Mouse (Mus musculus) heart, postnatal 14 days (tissue): ENCODE results near the gene Dusp18. TPM values are rescaled to one million over a fixed set of nuclear protein-coding genes. Genes with fewer than 3 reads are reported as not detected.
A peak's percentile ranks its signal among the peaks of the same experiment; 100 is the strongest.
"Not testable (repeated sequence)": the region's sequence is repeated elsewhere in the genome, so short reads cannot be mapped to it uniquely, and the experiment has no call there.

Experiments used
- DNase-seq, 2 experiments: peaks; one replicate each; pipeline ENCODE4 v3.0.0; 2021 to 2022
- intact Hi-C: fragments of 180-260 bp; cut with DNase I; formaldehyde crosslinking; loops from one replicate; pipeline ENCODE4 v1.15.1; 2025
- total RNA-seq, 2 experiments: library from RNA; stranded (reverse); gene quantifications; 2 replicates each; pipeline ENCODE4 v1.2.3; 2021

The Dusp18 gene
- total RNA-seq, 2 experiments from 2014 or later: 38.2 to 44.4 TPM

DNA sequence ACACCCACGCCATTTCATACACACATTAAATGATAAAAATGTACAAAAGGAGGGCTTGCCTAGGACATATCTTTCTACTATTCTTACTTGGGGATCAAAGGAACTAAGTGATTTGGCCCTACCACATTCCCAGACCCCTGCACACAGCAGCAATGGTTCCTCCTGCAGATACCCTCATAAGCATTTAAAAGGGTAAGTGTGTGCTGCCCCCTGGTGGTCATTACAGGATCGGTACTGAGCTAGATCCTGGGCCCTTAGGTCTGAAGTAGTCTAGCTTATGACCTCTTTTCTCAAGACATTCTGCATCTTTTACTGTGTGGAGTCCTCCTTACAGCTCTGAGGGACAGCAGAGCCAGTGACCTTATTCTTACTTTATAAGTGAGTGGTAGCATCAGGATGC, 15.2 kb upstream of the Dusp18 start:
- intact Hi-C loops: loop anchor here (1.0 to 5.0 kb wide), 3 partner anchors 35 to 168 kb away; partner anchors contain the start of gene Slc35e4
- peak; percentile 63 to 80 for DNase-seq

GRCm38 (mm10) chr11:3883711-3884110, 11.3 kb upstream of the Dusp18 start:
- DNase-seq: no peak
- intact Hi-C loops: no loop called here

DNA sequence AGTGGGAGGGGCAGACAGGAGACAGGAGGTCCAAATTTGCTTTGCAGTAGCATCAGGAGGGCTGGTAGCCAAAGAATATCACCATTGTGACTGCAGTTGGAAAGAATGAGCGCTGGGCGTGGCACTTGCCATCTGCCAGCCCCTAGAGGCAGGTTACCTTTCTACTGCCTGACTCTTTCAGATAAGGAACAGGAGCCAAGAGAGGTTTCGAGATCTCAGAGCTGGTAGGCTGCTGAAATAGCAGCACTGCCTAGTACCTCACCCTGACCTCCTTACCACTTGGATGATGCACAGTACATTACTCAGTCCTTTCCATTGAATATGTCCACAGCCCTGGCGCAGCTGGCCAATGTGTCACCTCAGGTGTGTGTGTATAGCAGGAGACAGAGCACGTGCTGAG, 7.7 kb upstream of the Dusp18 start:
- intact Hi-C loops: no loop called here
- DNase-seq: no peak

GRCm38 (mm10) chr11:3893970-3894369, 1.1 kb upstream of the Dusp18 start:
- no peak for DNase-seq
- intact Hi-C loops: no loop called here

DNA sequence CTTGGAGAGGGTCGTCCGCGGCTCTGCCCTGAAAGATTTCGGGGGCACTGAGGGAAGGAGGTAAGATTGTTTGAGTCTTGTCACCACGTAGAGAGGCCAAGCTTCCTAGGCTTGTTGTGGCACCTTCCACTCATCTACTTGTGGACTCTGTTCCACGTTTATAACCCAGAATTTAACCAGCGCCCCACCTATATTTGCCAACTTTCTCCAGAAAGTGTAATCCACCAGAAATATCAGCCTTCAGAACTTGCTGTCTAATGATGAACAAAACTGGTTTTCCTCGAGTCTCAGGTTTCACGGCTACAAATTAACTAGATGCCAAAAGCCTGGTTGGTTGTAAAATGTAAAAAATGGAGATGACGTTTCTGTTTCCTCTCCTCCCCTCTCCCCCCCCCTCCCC, 418 bp downstream of the Dusp18 start:
- intact Hi-C loops: no loop called here
- DNase-seq: no peak

GRCm38 (mm10) chr11:3895933-3896332, 893 bp downstream of the Dusp18 start:
- DNase-seq: no peak
- intact Hi-C loops: no loop called here

DNA sequence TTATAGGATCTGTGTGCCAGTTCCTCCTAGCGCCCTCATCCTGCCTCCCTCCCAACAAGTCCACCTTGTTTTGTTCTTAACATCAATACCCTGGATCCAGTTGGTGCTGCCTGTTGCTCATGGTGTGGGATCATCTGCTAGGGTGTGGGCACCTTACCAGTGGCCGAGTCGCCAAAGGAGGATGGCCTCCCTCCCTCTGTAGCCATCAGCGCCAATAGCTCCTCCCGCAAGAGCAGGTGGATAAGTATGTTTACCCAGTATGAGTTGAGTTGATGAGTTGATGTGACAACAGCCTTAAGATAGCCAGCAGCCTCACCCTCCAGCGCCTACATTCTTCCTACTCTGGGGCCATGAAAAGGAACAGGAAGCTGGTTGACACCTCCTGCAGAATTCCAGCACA, 5.3 kb downstream of the Dusp18 start:
- DNase-seq: no peak
- intact Hi-C loops: no loop called here

DNA sequence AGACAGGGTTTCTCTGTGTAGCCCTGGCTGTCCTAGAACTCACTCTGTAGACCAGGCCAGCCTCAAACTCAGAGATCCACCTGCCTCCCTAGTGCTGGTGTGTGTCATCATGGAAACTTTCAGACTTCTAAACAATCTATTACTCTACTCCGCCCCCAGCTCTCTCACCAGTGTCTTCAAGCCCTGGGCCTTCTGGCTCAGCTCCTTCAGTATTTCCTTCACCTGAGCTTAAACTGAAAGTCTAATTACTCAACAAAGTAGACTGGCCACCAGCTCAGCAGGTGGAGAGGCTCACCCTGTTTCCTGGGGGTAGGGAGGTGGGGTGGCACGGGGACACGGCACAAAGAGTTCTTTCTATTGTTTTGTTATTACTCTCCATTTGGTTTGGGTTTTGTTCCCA, 7.5 kb downstream of the Dusp18 start:
- intact Hi-C loops: no loop called here
- DNase-seq: no peak

DNA sequence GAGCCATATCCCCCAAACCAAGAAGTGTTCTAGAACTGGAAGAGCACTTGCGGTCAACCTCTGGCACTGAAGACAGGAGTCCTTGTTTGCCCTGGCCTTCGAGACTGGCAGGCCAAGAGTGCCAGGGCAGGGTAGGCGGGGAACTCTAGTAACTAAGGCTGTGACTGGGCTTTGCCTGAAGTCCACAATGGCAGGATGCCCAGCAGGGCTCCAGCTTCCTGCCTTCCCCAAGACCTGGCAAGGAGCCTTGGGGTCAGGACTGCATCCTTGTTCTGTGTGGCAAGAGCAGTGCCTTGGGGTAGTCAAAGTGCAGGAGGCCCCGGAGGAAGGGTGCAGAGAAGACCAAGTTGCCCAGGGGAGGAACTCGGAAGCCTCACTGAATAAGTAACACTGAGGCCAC, 8.0 kb downstream of the Dusp18 start:
- intact Hi-C loops: no loop called here
- peak; percentile 73 to 79 for DNase-seq

GRCm38 (mm10) chr11:3904673-3905072, 9.6 kb downstream of the Dusp18 start:
- no peak for DNase-seq
- intact Hi-C loops: no loop called here

DNA sequence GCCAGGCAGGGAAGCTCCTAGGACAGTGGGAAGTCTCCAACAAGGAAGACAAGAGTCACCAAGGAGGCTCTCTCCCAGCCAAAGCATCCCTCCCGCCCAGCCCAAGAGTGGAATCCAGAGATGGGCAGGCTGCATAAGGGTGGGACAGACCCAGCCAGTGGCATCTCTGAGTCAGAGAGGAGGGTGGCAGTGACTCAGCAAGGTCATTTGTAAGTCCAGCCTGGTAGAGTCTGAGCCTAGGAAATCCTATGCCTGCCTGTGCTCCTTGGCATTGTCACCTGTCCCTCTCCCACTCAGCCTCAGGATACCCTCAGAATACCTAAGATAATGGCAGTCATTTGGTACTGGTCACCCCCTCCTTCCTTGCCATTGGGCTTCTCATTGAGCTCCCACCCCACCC, 10.4 kb downstream of the Dusp18 start:
- DNase-seq: no peak
- intact Hi-C loops: no loop called here

DNA sequence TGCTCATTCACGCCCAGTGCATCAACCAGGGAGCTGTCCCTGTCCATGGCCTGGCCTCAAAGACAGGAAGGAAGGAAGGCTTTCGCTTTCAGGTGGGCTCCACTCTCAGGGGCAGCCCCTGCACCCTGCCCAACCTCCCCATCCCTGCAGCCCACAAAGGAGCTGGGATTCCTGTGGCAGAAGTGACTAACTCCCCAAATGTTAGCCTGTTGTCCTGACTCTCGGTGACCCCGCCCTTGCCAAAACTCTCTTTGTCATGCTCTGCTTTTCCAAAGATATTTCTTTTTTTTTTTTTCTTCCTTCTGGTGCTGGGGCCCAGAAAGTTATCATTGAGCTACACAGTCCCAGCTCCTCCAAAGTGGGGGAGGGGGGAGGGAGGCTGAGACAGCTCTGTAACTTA, 14.2 kb downstream of the Dusp18 start:
- no peak for DNase-seq
- intact Hi-C loops: no loop called here

DNA sequence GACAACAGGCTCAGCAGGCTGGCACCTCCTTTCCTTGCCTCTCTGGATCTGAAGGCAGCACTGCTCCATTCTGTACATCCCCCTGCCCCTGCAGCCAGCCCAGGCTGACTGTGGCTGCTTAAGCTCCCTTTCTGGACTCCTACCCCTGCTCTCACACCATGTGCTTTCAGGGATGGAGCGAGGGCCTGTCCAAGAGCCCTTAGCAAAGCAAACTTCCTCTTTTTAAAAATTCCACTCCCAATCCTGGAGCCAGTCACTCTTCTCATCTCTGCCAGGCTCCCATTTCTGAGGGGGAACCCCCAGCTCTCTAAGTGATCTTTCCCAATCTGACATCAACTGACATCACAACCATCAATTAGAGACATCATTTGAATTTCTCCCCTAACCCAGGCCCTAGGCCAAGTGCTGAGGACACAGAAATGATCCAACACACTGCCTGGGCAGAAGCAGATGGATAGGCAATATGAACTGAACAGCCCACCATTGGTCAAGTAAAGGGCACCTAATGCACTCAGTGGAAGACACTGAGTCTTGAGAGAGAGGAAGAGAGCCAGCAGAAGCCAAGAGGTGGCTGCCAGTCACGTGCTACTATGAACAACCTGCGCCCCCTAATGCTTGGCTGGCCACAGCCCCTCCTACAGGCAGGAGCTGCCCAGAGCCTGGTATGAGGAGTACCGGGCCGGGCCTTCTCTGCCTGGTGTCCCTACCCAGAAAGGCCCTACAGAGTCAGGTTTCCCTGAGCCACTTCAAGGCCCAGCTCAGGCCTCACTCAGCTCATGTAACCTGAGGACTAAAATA, 15.7 kb downstream of the Dusp18 start:
- no peak for DNase-seq
- intact Hi-C loops: no loop called here

DNA sequence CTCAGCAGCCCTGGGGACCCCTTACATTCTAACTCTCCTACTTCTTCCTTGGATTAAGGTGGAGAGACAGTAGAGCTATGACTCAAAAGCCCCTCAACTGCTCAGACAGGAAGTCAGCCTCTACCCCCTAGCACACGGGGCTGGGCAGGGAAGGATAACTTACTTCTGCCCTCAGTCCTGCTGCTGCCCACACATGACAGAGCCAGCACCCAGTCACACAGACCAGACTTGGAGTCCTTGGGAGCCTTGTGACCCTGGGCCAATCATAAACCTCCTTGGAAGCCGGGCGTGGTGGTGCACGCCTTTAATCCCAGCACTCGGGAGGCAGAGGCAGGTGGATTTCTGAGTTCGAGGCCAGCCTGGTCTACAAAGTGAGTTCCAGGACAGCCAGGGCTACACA, 16.4 kb downstream of the Dusp18 start:
- DNase-seq, intact Hi-C loops: not testable (repeated sequence)

DNA sequence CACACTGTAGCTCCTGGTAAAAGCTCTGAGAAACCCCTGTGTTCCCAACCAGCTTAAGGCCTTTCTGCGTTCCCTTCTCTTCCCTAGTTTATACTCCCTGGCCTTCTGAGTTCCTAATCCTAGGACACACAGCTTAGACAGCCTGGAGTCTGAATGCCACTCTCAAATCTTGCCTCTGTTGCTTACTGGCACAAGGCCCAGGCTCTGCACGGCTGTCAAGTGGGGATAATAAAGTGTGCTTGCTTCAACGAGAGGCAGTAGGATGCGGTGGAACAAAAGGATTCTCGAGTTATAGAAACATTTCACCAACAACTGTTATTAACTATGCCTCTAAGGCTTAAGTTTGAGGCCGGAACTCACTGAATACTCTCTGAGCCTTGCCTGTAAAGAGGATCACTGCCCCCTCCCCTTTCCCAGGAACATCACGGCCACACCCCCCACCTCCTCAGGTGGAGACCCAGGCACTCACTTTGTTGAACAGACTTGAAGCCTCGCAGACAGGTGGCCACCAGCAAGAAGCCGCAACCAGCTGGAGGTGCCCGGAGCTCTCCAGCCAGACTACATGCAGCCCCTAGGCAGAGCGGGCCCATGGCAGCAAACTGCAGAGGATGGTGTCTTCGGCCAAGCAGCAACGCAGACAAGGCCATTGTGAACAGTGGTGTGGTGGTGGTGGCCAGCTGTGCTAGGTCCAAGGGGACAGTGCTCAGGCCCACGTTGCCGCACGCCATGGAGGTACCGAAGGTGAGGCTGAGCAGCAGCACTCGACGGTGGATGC, 17.2 kb downstream of the Dusp18 start:
- intact Hi-C loops: no loop called here
- DNase-seq: no peak

- intact Hi-C loops: no loop called here
- DNase-seq: peak; percentile 29 to 32
Observed at GRCm38 (mm10) chr11:3912875-3913271, 17.8 kb downstream of the Dusp18 start.

- peak; percentile 90 to 94 for DNase-seq
- intact Hi-C loops: loop anchor here (2.0 kb wide), 2 partner anchors 33 to 107 kb away; no protein-coding TSS in a partner anchor
Observed at GRCm38 (mm10) chr11:3913316-3914108, 18.5 kb downstream of the Dusp18 start.

- DNase-seq: peak; percentile 86 to 90
- intact Hi-C loops: loop anchor here (2.0 kb wide), 2 partner anchors 33 to 107 kb away; no protein-coding TSS in a partner anchor
Observed at GRCm38 (mm10) chr11:3914109-3914840, 19.2 kb downstream of the Dusp18 start, which contains the start of gene Slc35e4. Gene Slc35e4, minus strand, starts transcription at chr11:3914664.

- peak in 1 of 2 experiments; percentile 37 for DNase-seq
- intact Hi-C loops: no loop called here
Observed at GRCm38 (mm10) chr11:3918738-3919137, 23.7 kb downstream of the Dusp18 start.

GRCm38 (mm10) chr11:3920476-3920875, 25.4 kb downstream of the Dusp18 start:
- no peak for DNase-seq
- intact Hi-C loops: no loop called here
